Mouse (Mus musculus) left cerebral cortex, adult 2 months (tissue): ENCODE measurements around the gene Tmem108. TPM values are rescaled to one million over a fixed set of nuclear protein-coding genes. Genes with fewer than 3 reads are reported as not detected.

Experiments used
- DNase-seq, 2 experiments: peaks; one replicate each; pipeline ENCODE4 v3.0.0; 2021 to 2022; ENCODE audit warnings: low spot score in 2 of 2, mixed read lengths in 1 of 2; ENCODE audit errors: extremely low spot score in 1 of 2
- H3K27ac ChIP-seq: fragments of 200-600 bp; 2 replicates; pipeline ENCODE4 v1.8.1; 2022
- H3K4me3 ChIP-seq: fragments of 200-600 bp; 2 replicates; pipeline ENCODE4 v1.8.1; 2022
- CTCF ChIP-seq: fragments of 200-600 bp; IDR thresholded peaks from 2 replicates; pipeline ENCODE4 v1.8.1; 2022; ENCODE audit warnings: antibody characterized with exemption, mild to moderate bottlenecking, moderate library complexity
- intact Hi-C: fragments of 180-260 bp; cut with DNase I; formaldehyde crosslinking; loops from one replicate; pipeline ENCODE4 v1.15.1; 2025
- long read RNA-seq, 2 experiments: library from polyadenylated mRNA; stranded (forward); transcript quantifications; one replicate each; pipeline ENCODE4 v2.0.0; 2021; ENCODE audit warnings: borderline mapping rate in 2 of 2
- total RNA-seq, 2 experiments: library from RNA; stranded (reverse); gene quantifications; 2 replicates each; pipeline ENCODE4 v1.2.3; 2021

Gene Tmem108
- 10 to 100 TPM; 30.3 to 31.1 TPM for total RNA-seq
- long read RNA-seq, experiment 1, transcript Tmem108-203 (6 exons, 2,145 nt), result major isoform, 19 of 38 reads
- long read RNA-seq, experiment 1, transcript Tmem108-204 (6 exons, 2,850 nt), result minor isoform, 10 of 38 reads
- long read RNA-seq, experiment 1, partial matches to known transcripts, result 2 of 38 reads
- long read RNA-seq, experiment 1, other reads (novel, unspliced or antisense), result 4 of 38 reads
- long read RNA-seq, experiment 2, transcript Tmem108-204 (6 exons, 2,850 nt), result major isoform, 6 of 23 reads
- long read RNA-seq, experiment 2, transcript Tmem108-203 (6 exons, 2,145 nt), result major isoform, 6 of 23 reads
- long read RNA-seq, experiment 2, partial matches to known transcripts, result 0 of 23 reads
- long read RNA-seq, experiment 2, other reads (novel, unspliced or antisense), result 5 of 23 reads

- peak within 1 kb of the TSS; percentile 78 for H3K4me3 ChIP-seq
- intact Hi-C loops, result loop anchor here (2.0 to 10.0 kb wide), 2 partner anchors 235 to 397 kb away; partner anchors contain the start of gene Cdv3
- DNase-seq, result peak; percentile 91 to 92
- peak within 1 kb of the TSS; percentile 91 for H3K27ac ChIP-seq
- TF ChIP-seq CTCF, result no peak
These were observed at the start of gene Tmem108 for GRCm38 (mm10) chr9:103761647-103762084. TSS of gene Tmem108 (minus strand) at chr9:103761837.

GRCm38 (mm10) chr9:103789029-103789428 is 27.4 kb upstream of the Tmem108 start:
- DNase-seq, result no peak
- no peak for TF ChIP-seq CTCF
- Histone ChIP-seq H3K27ac (no peak overlapping the region), H3K4me3 (no peak overlapping the region)
- intact Hi-C loops, result no loop called here

DNA sequence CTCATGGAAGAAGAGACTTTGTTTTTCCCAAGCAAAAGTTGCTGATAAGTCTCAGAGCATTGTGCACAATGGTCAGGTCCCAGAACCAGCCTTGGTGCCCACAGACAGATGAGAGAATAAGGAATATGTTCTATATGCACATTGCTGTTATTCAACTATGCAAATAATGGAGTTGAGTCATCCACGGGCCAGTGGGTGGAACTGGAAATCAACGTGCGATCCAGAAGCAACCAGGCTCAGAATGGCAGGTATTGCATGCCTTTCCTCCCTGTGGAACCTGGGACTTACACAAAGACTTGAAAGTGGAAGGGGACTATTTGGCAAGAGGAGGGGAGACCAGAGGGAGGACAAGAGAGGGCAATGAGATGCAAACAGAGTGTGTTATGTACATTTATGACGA is 22.5 kb upstream of the Tmem108 start:
- intact Hi-C loops, result loop anchor here (5.0 kb wide), 2 partner anchors 63 to 163 kb away; no protein-coding TSS in a partner anchor
- TF ChIP-seq CTCF, result no peak
- Histone ChIP-seq H3K27ac (no peak overlapping the region; the same call in 1 of the 2 replicates), H3K4me3 (no peak overlapping the region)
- peak in 1 of 2 experiments; percentile 39 for DNase-seq

- no peak for TF ChIP-seq CTCF
- no peak for DNase-seq
- Histone ChIP-seq H3K27ac (peak overlapping the region; percentile 51), H3K4me3 (no peak overlapping the region)
- intact Hi-C loops, result loop anchor here (5.0 kb wide), 2 partner anchors 64 to 164 kb away; no protein-coding TSS in a partner anchor
These were observed 21.6 kb upstream of the Tmem108 start for GRCm38 (mm10) chr9:103783276-103783675.

DNA sequence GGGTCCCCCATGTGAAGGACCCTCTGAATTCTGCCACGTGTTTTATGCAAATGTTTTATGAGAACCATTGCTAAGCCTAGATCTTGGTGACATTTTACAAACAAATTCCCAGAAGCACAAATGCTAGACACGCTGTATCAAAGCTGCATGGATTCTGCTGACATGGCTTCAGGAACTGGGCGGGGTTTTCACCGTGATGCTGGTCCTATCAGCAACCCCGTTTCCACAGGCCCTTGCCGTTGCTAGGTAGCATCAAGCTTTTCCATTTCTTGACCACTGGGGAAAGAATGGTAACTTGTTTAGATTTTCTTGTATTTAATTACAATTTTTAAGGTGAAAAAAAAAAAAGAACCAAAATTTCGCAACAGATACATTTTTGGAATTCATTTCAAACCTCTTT is 20.7 kb upstream of the Tmem108 start:
- intact Hi-C loops, result loop anchor here (5.0 kb wide), 2 partner anchors 65 to 165 kb away; no protein-coding TSS in a partner anchor
- TF ChIP-seq CTCF, result no peak
- no peak for DNase-seq
- no peak overlapping the region; the same call in 1 of the 2 replicates for H3K27ac ChIP-seq
- H3K4me3 ChIP-seq, result no peak overlapping the region

GRCm38 (mm10) chr9:103781407-103781806 is 19.8 kb upstream of the Tmem108 start:
- no peak for DNase-seq
- intact Hi-C loops, result loop anchor here (5.0 kb wide), 2 partner anchors 66 to 166 kb away; no protein-coding TSS in a partner anchor

GRCm38 (mm10) chr9:103780598-103780997 is 19.0 kb upstream of the Tmem108 start:
- intact Hi-C loops, result loop anchor here (5.0 kb wide), 2 partner anchors 67 to 167 kb away; no protein-coding TSS in a partner anchor
- no peak overlapping the region for H3K4me3 ChIP-seq
- TF ChIP-seq CTCF, result no peak
- DNase-seq, result no peak
- no peak overlapping the region for H3K27ac ChIP-seq

More at GRCm38 (mm10) chr9:103781407-103781806, 19.8 kb upstream of the Tmem108 start:
- Histone ChIP-seq H3K4me3 (no peak overlapping the region), H3K27ac (peak overlapping the region; percentile 24; the same call in 1 of the 2 replicates)
- TF ChIP-seq CTCF, result no peak

DNA sequence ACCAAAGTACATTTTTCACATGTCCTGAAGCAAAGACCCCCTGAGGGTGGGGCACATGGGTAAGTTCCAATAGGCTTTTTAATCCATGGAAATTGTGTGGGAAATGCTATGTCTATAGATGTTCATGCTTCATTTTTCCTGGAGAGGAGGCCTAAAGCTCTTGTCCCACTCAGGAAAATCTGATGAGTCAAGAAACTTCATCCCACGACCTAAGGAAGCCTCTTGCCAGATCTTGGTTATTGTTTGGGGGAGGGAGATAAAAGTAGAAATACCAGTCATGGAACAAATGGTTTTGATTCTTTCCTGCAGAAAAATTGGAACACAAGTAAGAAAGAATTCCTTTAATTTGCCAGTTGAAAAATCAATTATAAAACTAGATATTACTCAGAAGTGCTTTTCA is 16.5 kb upstream of the Tmem108 start:
- DNase-seq, result no peak
- TF ChIP-seq CTCF, result no peak
- intact Hi-C loops, result no loop called here
- Histone ChIP-seq H3K27ac (peak overlapping the region; percentile 37; the same call in 1 of the 2 replicates), H3K4me3 (no peak overlapping the region)

DNA sequence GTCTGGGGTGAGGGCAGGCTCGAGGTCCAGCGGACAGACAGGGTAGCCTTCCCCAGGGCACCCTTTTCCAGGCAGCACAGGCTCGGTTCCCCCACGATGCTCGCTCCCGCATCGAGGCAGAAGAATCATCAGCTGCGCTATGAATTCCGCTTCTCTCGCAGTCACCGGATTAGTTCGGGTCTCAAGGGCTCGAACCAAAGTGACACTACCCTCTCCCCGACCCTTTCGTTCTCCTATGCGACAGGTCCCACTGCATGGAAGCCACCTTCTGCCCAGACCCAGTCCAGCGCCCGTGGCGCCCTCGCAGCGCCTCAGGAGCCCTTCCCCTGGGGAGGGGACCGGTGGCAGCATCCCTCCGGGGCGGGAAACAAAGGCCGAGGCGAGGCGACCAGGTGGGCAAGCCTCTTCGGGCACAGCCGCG is 476 bp downstream of the Tmem108 start:
- Histone ChIP-seq H3K4me3 (peak overlapping the region; percentile 78), H3K27ac (peak overlapping the region; percentile 91)
- intact Hi-C loops, result loop anchor here (2.0 to 10.0 kb wide), 2 partner anchors 236 to 396 kb away; partner anchors contain the start of gene Cdv3
- no peak for TF ChIP-seq CTCF
- peak in 1 of 2 experiments; percentile 49 for DNase-seq

DNA sequence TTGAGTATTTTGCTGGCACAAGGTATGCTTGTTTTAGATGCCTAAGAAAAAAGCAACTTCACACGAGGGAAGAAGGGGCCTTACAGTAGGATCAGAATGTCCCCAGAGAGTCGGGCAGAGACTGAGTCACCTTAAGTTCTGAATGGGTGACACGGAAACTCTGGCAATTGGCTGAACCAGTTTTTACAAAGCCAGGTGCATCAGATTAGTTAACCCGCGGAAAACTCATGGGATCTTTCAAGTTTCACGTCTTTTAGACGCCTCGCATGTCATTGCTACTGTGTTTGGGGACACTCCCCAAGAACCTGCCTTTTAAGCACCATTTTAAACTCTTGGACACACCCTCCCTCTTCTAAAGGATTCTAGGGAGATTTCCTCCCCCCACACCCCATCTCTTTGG is 1.3 kb downstream of the Tmem108 start:
- no peak for DNase-seq
- Histone ChIP-seq H3K27ac (no peak overlapping the region), H3K4me3 (peak overlapping the region; percentile 78)
- intact Hi-C loops, result loop anchor here (2.0 to 10.0 kb wide), 2 partner anchors 236 to 396 kb away; partner anchors contain the start of gene Cdv3
- no peak for TF ChIP-seq CTCF

DNA sequence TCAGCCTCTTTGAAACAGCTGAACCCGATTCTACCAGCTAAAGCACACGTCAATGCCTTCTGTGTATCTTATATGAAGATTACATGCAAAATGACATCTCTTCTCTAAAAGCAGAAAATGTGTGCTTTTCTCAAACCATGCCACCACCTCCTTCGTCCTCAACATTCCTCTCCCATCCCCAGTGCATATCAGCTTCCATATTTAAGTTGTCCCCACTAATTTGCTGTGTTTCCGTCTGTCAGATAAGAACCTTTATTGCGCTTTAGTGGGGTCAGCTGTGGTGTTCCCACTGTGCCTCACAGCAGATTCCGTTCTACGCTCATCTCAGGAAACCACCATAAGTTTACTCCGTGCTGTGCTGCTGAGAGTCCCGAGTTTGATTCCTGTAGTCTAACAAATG is 1.8 kb downstream of the Tmem108 start:
- no peak for TF ChIP-seq CTCF
- DNase-seq, result no peak
- Histone ChIP-seq H3K4me3 (peak overlapping the region; percentile 78), H3K27ac (no peak overlapping the region)
- intact Hi-C loops, result loop anchor here (1.0 to 10.0 kb wide), 4 partner anchors 136 to 395 kb away; partner anchors contain the start of gene Cdv3
